Mouse (Mus musculus) heart, postnatal 4 days (tissue): ENCODE results near the gene Ing5. TPM values are rescaled to one million over a fixed set of nuclear protein-coding genes. Genes with fewer than 3 reads are reported as not detected.

ENCODE experiments used
- total RNA-seq, 2 experiments: library from RNA; stranded (reverse); gene quantifications; 2 replicates each; pipeline ENCODE4 v1.2.3; 2021

Ing5 gene
- total RNA-seq, 2 experiments from 2014 or later: 11.9 to 13.1 TPM

Other genes starting within 250 kb of the Ing5 start
- 100 to 1,000 TPM; 120 to 133 TPM for gene Stk25, start 145.3 kb upstream of the Ing5 start, total RNA-seq
- 10 to 100 TPM; 16.6 to 16.9 TPM for gene Bok, start 118.3 kb upstream of the Ing5 start, total RNA-seq
- gene Atg4b, start 52.5 kb upstream of the Ing5 start, total RNA-seq: 10 to 100 TPM; 48.0 to 51.4 TPM
- 10 to 100 TPM; 68.7 to 72.6 TPM for gene Thap4, start 49.1 kb upstream of the Ing5 start, total RNA-seq
- 10 to 100 TPM; 78.1 to 79.7 TPM for gene Dtymk, start 2.0 kb upstream of the Ing5 start, total RNA-seq
- gene D2hgdh, start 20.9 kb downstream of the Ing5 start, total RNA-seq: 10 to 100 TPM; 21.0 to 25.1 TPM
- under 1 TPM in 1 of 2 experiments, not detected in 1; 0.17 TPM for gene Gal3st2, start 57.3 kb downstream of the Ing5 start, total RNA-seq
- gene Gal3st2b, start 114.3 kb downstream of the Ing5 start, total RNA-seq: under 1 TPM; 0.34 to 0.45 TPM
- gene Gal3st2c, start 186.5 kb downstream of the Ing5 start, total RNA-seq: under 1 TPM; 0.38 to 0.45 TPM
- gene Neu4, start 216.5 kb downstream of the Ing5 start, total RNA-seq: not detected
- not detected for gene Pdcd1, start 248.6 kb downstream of the Ing5 start, total RNA-seq